Mouse (Mus musculus): Measurements from ENCODE around the gene Etv6.

DNA sequence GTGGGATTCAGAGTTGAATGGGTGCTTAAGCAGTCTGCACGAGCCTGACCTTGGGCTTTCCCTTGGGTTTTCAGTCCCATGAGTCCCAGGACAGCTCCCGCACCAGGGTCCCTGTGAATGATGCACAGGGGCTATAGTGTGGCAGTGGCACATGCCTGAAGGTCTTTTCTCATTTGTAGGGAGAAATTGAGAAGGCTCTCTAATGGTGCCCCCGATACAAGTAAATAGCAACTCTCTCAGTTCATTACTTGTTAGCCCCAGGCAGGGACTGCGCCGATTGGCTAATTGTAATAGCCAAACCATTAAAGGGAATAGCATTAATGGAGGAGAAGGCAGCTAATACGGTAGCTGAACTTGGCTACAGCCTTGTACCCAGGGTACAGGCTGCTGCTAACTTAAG, 92.5 kb downstream of the Etv6 start:
- TF ChIP-seq CTCF (IDR thresholded peaks at IDR 0.05; ENCODE audit: borderline replicate concordance, extremely low read depth, insufficient read depth, insufficient read length) (no peak), POLR2A (IDR thresholded peaks at IDR 0.05; ENCODE audit: borderline replicate concordance, extremely low read depth, insufficient read depth, insufficient read length, poor library complexity, severe bottlenecking) (no peak)
